Mouse (Mus musculus) olfactory bulb, adult 2 months (tissue): ENCODE results near the gene Kit.

Experiments
- CTCF ChIP-seq: fragments of 200-500 bp; IDR thresholded peaks from 2 replicates; pipeline ENCODE4 v1.5.1; 2012; ENCODE audit warnings: low read depth, mild to moderate bottlenecking, low read length, moderate library complexity; ENCODE audit not compliant: insufficient read depth
- POLR2A ChIP-seq: fragments of 200-500 bp; IDR thresholded peaks from 2 replicates; pipeline ENCODE4 v1.6.1; 2012; ENCODE audit warnings: mild to moderate bottlenecking, low read depth, low read length, moderate library complexity; ENCODE audit not compliant: insufficient read depth

GRCm38 (mm10) chr5:75590961-75591360 is 16.2 kb downstream of the Kit start:
- TF ChIP-seq CTCF (no peak), POLR2A (no peak)
